Mouse (Mus musculus) ES-E14 (cell line): Measurements from ENCODE around the gene Gm5901. TPM values are rescaled to one million over a fixed set of nuclear protein-coding genes. Genes with fewer than 3 reads are reported as not detected.

ENCODE experiments used
- DNase-seq: peaks from one replicate; pipeline ENCODE4 v3.0.0-alpha.2; 2013; ENCODE audit warnings: low read depth, low spot score
- H3K27ac ChIP-seq: 2 replicates; pipeline ENCODE4 v1.5.1; 2012; ENCODE audit warnings: low read depth, mild to moderate bottlenecking, low read length, moderate library complexity, mixed read lengths; ENCODE audit not compliant: poor library complexity, insufficient read depth, severe bottlenecking
- H3K36me3 ChIP-seq: 2 replicates; pipeline ENCODE4 v1.6.1; 2012; ENCODE audit warnings: mild to moderate bottlenecking, low read length, moderate library complexity, mixed read lengths; ENCODE audit not compliant: control insufficient read depth, poor library complexity, insufficient read depth, severe bottlenecking
- H3K4me1 ChIP-seq, 2 experiments: fragments of 150-350 bp in 1 of 2; sonication (generic) in 1 of 2; 2 replicates each; pipeline ENCODE4 v1.6.1; 2012; ENCODE audit warnings: low read length in 2 of 2, mild to moderate bottlenecking in 1 of 2, mixed read lengths in 1 of 2; ENCODE audit not compliant: control insufficient read depth in 2 of 2, insufficient read depth in 2 of 2, poor library complexity in 1 of 2
- H3K4me3 ChIP-seq, 2 experiments: fragments of 150-350 bp in 1 of 2; sonication (generic) in 1 of 2; 2 replicates each; pipeline ENCODE4 v1.5.1; 2012; ENCODE audit warnings: low read length in 2 of 2, low read depth in 1 of 2, mild to moderate bottlenecking in 1 of 2, mixed read lengths in 1 of 2; ENCODE audit not compliant: insufficient read depth in 1 of 2, poor library complexity in 1 of 2, severe bottlenecking in 1 of 2
- H3K9ac ChIP-seq: 2 replicates; pipeline ENCODE4 v1.6.1; 2012; ENCODE audit warnings: low read depth, mild to moderate bottlenecking, low read length, mixed read lengths; ENCODE audit not compliant: poor library complexity, insufficient read depth, severe bottlenecking
- H3K9me3 ChIP-seq: fragments of 150-350 bp; sonication (generic); 2 replicates; pipeline ENCODE4 v1.6.1; 2012; ENCODE audit warnings: low read depth, mild to moderate bottlenecking, low read length; ENCODE audit not compliant: control insufficient read depth, insufficient read depth
- CHD2 ChIP-seq: IDR thresholded peaks from 2 replicates; pipeline ENCODE4 v1.6.1; 2014; ENCODE audit warnings: mild to moderate bottlenecking, low read depth, low read length, inconsistent platforms
- HCFC1 ChIP-seq: IDR thresholded peaks from 2 replicates; pipeline ENCODE4 v1.6.1; 2012; ENCODE audit warnings: low read length, inconsistent platforms, borderline replicate concordance; ENCODE audit not compliant: insufficient read depth
- MAFK ChIP-seq: IDR thresholded peaks from 2 replicates; pipeline ENCODE4 v1.6.1; 2014; ENCODE audit warnings: mild to moderate bottlenecking, low read depth, low read length, inconsistent platforms; ENCODE audit not compliant: insufficient read depth
- ZC3H11A ChIP-seq: IDR thresholded peaks from 2 replicates; pipeline ENCODE4 v1.6.1; 2012; ENCODE audit warnings: low read depth, mild to moderate bottlenecking, inconsistent platforms, low read length, borderline replicate concordance
- ZNF384 ChIP-seq: IDR thresholded peaks from 2 replicates; pipeline ENCODE4 v1.6.1; 2012; ENCODE audit warnings: low read depth, low read length, inconsistent platforms
- in situ Hi-C, 2 experiments: fragments of 600-800 bp; cut with MboI; formaldehyde crosslinking; loops; one replicate each; pipeline ENCODE4 v1.15.1; 2025; ENCODE audit warnings: low sequenced_read_pairs in 2 of 2, inconsistent platforms in 1 of 2; ENCODE audit not compliant: unreplicated experiment in 2 of 2
- total RNA-seq: library from RNA; depleted of rRNA; stranded (reverse); fragments of 300-350 nt; gene quantifications from 2 replicates; pipeline ENCODE4 v1.2.3, GENCODE M21; 2012

Gene Gm5901
- total RNA-seq, 1 experiment = 0.89 TPM

GRCm38 (mm10) chr7:105414385-105414784 is 39.5 kb downstream of the Gm5901 start:
- Histone ChIP-seq H3K9me3 (no peaks in the 10 kb centered on the region), H3K27ac (no peak overlapping the region), H3K4me1 (no peaks in the 10 kb centered on the region; a peak in 1 of 4 replicates), H3K9ac (no peak overlapping the region), H3K4me3 (no peak overlapping the region), H3K36me3 (no peaks in the 10 kb centered on the region)
- in situ Hi-C loops = loop anchor here in 1 of 2 experiments (10.0 kb wide), 1 partner anchor 60 kb away; no protein-coding TSS in a partner anchor
- TF ChIP-seq CHD2 (no peak), ZNF384 (no peak), ZC3H11A (no peak)
- no peak for DNase-seq

- Histone ChIP-seq H3K9ac (no peak overlapping the region), H3K4me1 (no peaks in the 10 kb centered on the region; a peak in 1 of 4 replicates), H3K9me3 (no peaks in the 10 kb centered on the region), H3K4me3 (no peak overlapping the region), H3K36me3 (no peaks in the 10 kb centered on the region), H3K27ac (no peak overlapping the region)
- no peak for DNase-seq
- in situ Hi-C loops = loop anchor here in 1 of 2 experiments (10.0 kb wide), 1 partner anchor 58 kb away; no protein-coding TSS in a partner anchor
- TF ChIP-seq HCFC1 (no peak), CHD2 (no peak)
Measured at GRCm38 (mm10) chr7:105416529-105416928, 41.7 kb downstream of the Gm5901 start.

GRCm38 (mm10) chr7:105418106-105418505 is 43.3 kb downstream of the Gm5901 start:
- Histone ChIP-seq H3K9me3 (no peaks in the 10 kb centered on the region), H3K4me1 (no peaks in the 10 kb centered on the region), H3K9ac (no peak overlapping the region), H3K4me3 (no peak overlapping the region), H3K27ac (no peak overlapping the region), H3K36me3 (no peaks in the 10 kb centered on the region)
- no peak for TF ChIP-seq CHD2
- TF ChIP-seq ZC3H11A = no peak
- no peak for TF ChIP-seq ZNF384
- no peak for TF ChIP-seq HCFC1
- TF ChIP-seq MAFK = no peak
- in situ Hi-C loops = loop anchor here in 1 of 2 experiments (10.0 kb wide), 1 partner anchor 57 kb away; no protein-coding TSS in a partner anchor
- DNase-seq = no peak

GRCm38 (mm10) chr7:105420903-105421302 is 46.1 kb downstream of the Gm5901 start:
- Histone ChIP-seq H3K4me3 (no peak overlapping the region), H3K9ac (no peak overlapping the region), H3K36me3 (no peaks in the 10 kb centered on the region), H3K27ac (no peak overlapping the region), H3K9me3 (no peaks in the 10 kb centered on the region), H3K4me1 (peaks cover 0 to 2% of the 10 kb centered on the region in 2 experiments; a peak in 1 of 4 replicates)
- in situ Hi-C loops = no loop called here
- no peak for DNase-seq
- TF ChIP-seq MAFK (no peak), CHD2 (no peak), HCFC1 (no peak), ZNF384 (no peak)

GRCm38 (mm10) chr7:105424368-105424767 is 49.5 kb downstream of the Gm5901 start:
- TF ChIP-seq ZC3H11A (no peak), ZNF384 (no peak), HCFC1 (no peak), CHD2 (no peak)
- in situ Hi-C loops = no loop called here
- Histone ChIP-seq H3K4me3 (no peak overlapping the region), H3K9me3 (no peaks in the 10 kb centered on the region), H3K9ac (no peak overlapping the region), H3K36me3 (no peaks in the 10 kb centered on the region), H3K4me1 (peaks cover 0 to 2% of the 10 kb centered on the region in 2 experiments; a peak in 2 of 4 replicates), H3K27ac (no peak overlapping the region)
- no peak for DNase-seq
